Mouse (Mus musculus): Measurements from ENCODE around the gene Cfap54. TPM values are rescaled to one million over a fixed set of nuclear protein-coding genes. Genes with fewer than 3 reads are reported as not detected.

Gene Cfap54
- total and polyA plus RNA-seq, 3 experiments = 1.9 to 16.2 (median 5.1) TPM

DNA sequence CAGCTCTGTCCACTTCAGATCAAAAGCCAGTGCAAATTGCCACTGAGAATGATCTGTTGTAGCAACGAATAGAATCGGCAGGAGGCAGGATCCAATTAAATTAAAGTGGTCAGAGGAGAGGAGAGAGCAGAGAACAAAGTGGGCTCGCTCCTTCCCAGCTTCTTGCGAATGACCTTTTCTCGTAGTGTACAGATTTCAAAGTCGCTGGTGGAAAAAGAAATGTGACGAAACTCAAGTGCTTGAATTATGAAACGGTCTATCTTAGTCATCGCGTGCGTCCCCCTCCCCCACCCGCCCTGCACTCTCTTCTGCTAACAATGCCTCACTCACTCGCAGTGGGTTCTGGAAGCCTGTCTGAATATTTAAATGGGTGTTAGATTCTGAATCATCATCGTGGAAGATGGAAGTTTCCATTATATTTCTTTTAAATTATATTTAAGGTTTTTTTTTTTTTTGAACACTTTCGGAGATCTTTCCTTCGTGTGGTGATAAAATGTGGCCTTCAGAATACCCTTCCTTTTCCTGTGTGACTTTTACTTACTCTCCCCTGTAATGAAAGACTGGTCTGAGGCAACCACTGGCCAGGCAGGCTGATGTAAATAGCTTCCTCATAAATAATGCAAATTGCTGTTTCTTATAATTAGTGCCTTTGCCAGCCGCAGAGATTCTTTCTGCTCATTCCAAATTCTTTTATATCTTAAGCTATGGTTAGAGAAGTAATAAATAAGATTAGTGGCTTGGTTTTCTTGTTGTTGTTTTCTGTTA is 2.0 kb upstream of the Cfap54 start:
- TF ChIP-seq GATA2 (IDR thresholded peaks at IDR 0.05; ENCODE audit: borderline replicate concordance, low read depth, low read length) = no peak
- no peak for TF ChIP-seq POLR2AphosphoS5 (IDR thresholded peaks at IDR 0.05; ENCODE audit: insufficient replicate concordance, low read depth, low read length)
- TF ChIP-seq GATA1 (IDR thresholded peaks at IDR 0.05; ENCODE audit: borderline replicate concordance, low read length) = no peak
- no peak for TF ChIP-seq TAL1 (conservative IDR thresholded peaks at IDR 0.05; ENCODE audit: low read depth, low read length)
- TF ChIP-seq CTCF (IDR thresholded peaks at IDR 0.05; ENCODE audit: low read depth, low read length) = no peak
- ATAC-seq (ENCODE audit: extremely low read depth, insufficient number of reproducible peaks, low FRiP score, poor library complexity, severe bottlenecking) (no peak), DNase-seq (ENCODE audit: low spot score) (no peak)
- Histone ChIP-seq H3K9me3 (replicated peaks) (0 out of 2 replicates have a peak, but pooled peaks cover 1% of the 10 kb centered on the region), H3K36me3 (replicated peaks) (no peaks in the 10 kb centered on the region), H3K27me3 (ENCODE audit: insufficient read depth, low read length) (no peaks in the 10 kb centered on the region), H3K4me3 (ENCODE audit: low read depth, low read length) (no peak overlapping the region; the same call in 1 of the 2 replicates), H3K4me1 (ENCODE audit: insufficient read depth, low read depth, low read length) (peaks cover 38% of the 10 kb centered on the region)

- TF ChIP-seq GATA2 (IDR thresholded peaks at IDR 0.05; ENCODE audit: borderline replicate concordance, low read depth, low read length) (no peak), POLR2AphosphoS5 (IDR thresholded peaks at IDR 0.05; ENCODE audit: insufficient replicate concordance, low read depth, low read length) (no peak), TAL1 (conservative IDR thresholded peaks at IDR 0.05; ENCODE audit: low read depth, low read length) (no peak), CTCF (IDR thresholded peaks at IDR 0.05; ENCODE audit: low read depth, low read length) (no peak), GATA1 (IDR thresholded peaks at IDR 0.05; ENCODE audit: borderline replicate concordance, low read length) (no peak)
- Histone ChIP-seq H3K27me3 (ENCODE audit: insufficient read depth, low read length) (no peaks in the 10 kb centered on the region), H3K4me1 (ENCODE audit: insufficient read depth, low read depth, low read length) (peaks cover 60% of the 10 kb centered on the region), H3K9me3 (replicated peaks) (0 out of 2 replicates have a peak, but pooled peaks cover 1% of the 10 kb centered on the region), H3K36me3 (replicated peaks) (no peaks in the 10 kb centered on the region), H3K4me3 (ENCODE audit: low read depth, low read length) (no peak overlapping the region)
- ATAC-seq (ENCODE audit: extremely low read depth, insufficient number of reproducible peaks, low FRiP score, poor library complexity, severe bottlenecking) = no peak
- DNase-seq (ENCODE audit: low spot score) = no peak
Observed at GRCm38 (mm10) chr10:93079486-93079885, 1.9 kb downstream of the Cfap54 start.

DNA sequence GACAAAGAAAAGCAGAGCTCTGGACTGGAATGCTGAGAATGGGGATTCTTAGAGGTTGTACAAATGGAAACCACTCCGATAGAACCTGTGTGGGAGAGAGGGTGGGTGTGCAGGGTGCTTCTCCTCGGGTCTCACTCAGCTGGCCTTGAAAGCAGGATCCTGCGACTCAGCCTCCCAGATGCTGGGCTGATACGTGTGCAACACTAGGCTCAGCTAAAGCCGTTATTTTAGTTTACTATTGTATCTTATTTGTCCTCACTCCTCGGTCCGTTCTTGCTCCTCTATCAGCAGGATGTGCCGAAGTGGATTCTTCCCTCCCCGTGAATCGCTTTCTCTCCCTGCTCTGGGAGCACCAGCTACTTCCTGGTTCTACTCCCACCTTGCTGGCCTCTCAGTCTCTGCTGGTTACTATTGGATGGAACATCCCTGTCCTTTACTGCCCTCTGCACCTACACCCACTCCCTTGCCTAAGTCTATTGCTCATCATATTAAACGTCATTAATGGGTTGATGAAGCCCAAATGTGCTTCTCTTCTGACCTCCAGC is 3.4 kb downstream of the Cfap54 start:
- Histone ChIP-seq H3K4me1 (ENCODE audit: insufficient read depth, low read depth, low read length) (peaks cover 57% of the 10 kb centered on the region), H3K9me3 (replicated peaks) (0 out of 2 replicates have a peak, but pooled peaks cover 1% of the 10 kb centered on the region), H3K27me3 (ENCODE audit: insufficient read depth, low read length) (no peaks in the 10 kb centered on the region), H3K4me3 (ENCODE audit: low read depth, low read length) (no peak overlapping the region; the same call in 1 of the 2 replicates), H3K36me3 (replicated peaks) (no peaks in the 10 kb centered on the region)
- DNase-seq (ENCODE audit: low spot score) = no peak
- TF ChIP-seq GATA1 (IDR thresholded peaks at IDR 0.05; ENCODE audit: borderline replicate concordance, low read length) (no peak), POLR2AphosphoS5 (IDR thresholded peaks at IDR 0.05; ENCODE audit: insufficient replicate concordance, low read depth, low read length) (no peak), GATA2 (IDR thresholded peaks at IDR 0.05; ENCODE audit: borderline replicate concordance, low read depth, low read length) (no peak), CTCF (IDR thresholded peaks at IDR 0.05; ENCODE audit: low read depth, low read length) (no peak), TAL1 (conservative IDR thresholded peaks at IDR 0.05; ENCODE audit: low read depth, low read length) (no peak)
- peak; percentile 47 for ATAC-seq (ENCODE audit: extremely low read depth, insufficient number of reproducible peaks, low FRiP score, poor library complexity, severe bottlenecking)

DNA sequence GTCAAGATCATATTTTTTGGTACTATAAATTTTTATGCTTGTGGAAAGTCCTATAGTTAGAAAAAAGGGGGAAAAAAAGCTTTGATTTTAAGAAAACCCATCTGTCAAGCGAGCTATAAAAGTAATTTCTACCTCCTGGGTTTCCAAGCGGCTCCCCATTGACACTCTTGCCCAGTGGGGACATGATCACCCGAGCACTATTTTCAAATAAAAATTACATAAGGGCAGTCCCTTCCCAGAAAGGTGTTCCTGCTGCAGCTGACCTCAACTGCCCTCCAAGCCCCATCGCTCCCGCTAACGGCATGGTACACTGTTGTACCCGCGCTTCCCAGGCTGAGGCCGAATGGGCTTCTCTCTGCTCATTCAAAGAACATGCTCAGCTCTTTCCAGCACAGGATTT is 5.0 kb downstream of the Cfap54 start:
- TF ChIP-seq GATA1 (IDR thresholded peaks at IDR 0.05; ENCODE audit: borderline replicate concordance, low read length) (no peak), POLR2AphosphoS5 (IDR thresholded peaks at IDR 0.05; ENCODE audit: insufficient replicate concordance, low read depth, low read length) (no peak), CTCF (IDR thresholded peaks at IDR 0.05; ENCODE audit: low read depth, low read length) (no peak)
- H3K4me1 ChIP-seq (ENCODE audit: insufficient read depth, low read depth, low read length) = peaks cover 50% of the 10 kb centered on the region
- no peak overlapping the region for H3K4me3 ChIP-seq (ENCODE audit: low read depth, low read length)
- no peaks in the 10 kb centered on the region for H3K36me3 ChIP-seq (replicated peaks)
- H3K27me3 ChIP-seq (ENCODE audit: insufficient read depth, low read length) = no peaks in the 10 kb centered on the region
- H3K9me3 ChIP-seq (replicated peaks) = 0 out of 2 replicates have a peak, but pooled peaks cover 1% of the 10 kb centered on the region
- ATAC-seq (ENCODE audit: extremely low read depth, insufficient number of reproducible peaks, low FRiP score, poor library complexity, severe bottlenecking) = no peak
- DNase-seq (ENCODE audit: low spot score) = no peak

- H3K27me3 ChIP-seq (ENCODE audit: insufficient read depth, low read length) = no peaks in the 10 kb centered on the region
- peaks cover 52% of the 10 kb centered on the region for H3K4me1 ChIP-seq (ENCODE audit: insufficient read depth, low read depth, low read length)
- DNase-seq (ENCODE audit: low spot score) (no peak), ATAC-seq (ENCODE audit: extremely low read depth, insufficient number of reproducible peaks, low FRiP score, poor library complexity, severe bottlenecking) (no peak)
- no peaks in the 10 kb centered on the region for H3K36me3 ChIP-seq (replicated peaks)
- TF ChIP-seq GATA1 (IDR thresholded peaks at IDR 0.05; ENCODE audit: borderline replicate concordance, low read length) (no peak), POLR2AphosphoS5 (IDR thresholded peaks at IDR 0.05; ENCODE audit: insufficient replicate concordance, low read depth, low read length) (no peak), GATA2 (IDR thresholded peaks at IDR 0.05; ENCODE audit: borderline replicate concordance, low read depth, low read length) (no peak), TAL1 (conservative IDR thresholded peaks at IDR 0.05; ENCODE audit: low read depth, low read length) (no peak), CTCF (IDR thresholded peaks at IDR 0.05; ENCODE audit: low read depth, low read length) (no peak)
- H3K9me3 ChIP-seq (replicated peaks) = 0 out of 2 replicates have a peak, but pooled peaks cover 1% of the 10 kb centered on the region
- H3K4me3 ChIP-seq (ENCODE audit: low read depth, low read length) = no peak overlapping the region
Observed at GRCm38 (mm10) chr10:93075856-93076255, 5.6 kb downstream of the Cfap54 start.

DNA sequence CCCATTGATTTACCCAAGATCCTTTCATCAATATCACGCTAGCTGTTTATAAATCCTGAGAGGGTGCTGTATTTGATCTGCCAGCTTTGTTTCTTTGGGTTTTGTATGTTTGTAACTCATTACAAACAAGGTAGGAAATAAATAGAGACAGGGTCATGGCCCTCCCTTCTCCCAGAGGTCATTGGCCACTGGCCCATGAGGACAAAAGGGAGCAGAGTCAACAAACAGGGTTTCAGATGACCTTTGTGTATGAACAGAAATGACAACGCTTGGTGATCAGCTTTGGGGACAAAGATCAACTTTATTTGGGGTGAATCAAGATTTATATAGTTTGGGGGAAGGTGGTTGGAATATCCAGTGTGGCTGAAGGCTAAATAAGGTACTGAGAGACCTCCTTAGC is 8.6 kb downstream of the Cfap54 start:
- no peaks in the 10 kb centered on the region for H3K9me3 ChIP-seq (replicated peaks)
- TF ChIP-seq CTCF (IDR thresholded peaks at IDR 0.05; ENCODE audit: low read depth, low read length) (no peak), GATA1 (IDR thresholded peaks at IDR 0.05; ENCODE audit: borderline replicate concordance, low read length) (no peak), TAL1 (conservative IDR thresholded peaks at IDR 0.05; ENCODE audit: low read depth, low read length) (no peak), GATA2 (IDR thresholded peaks at IDR 0.05; ENCODE audit: borderline replicate concordance, low read depth, low read length) (no peak), POLR2AphosphoS5 (IDR thresholded peaks at IDR 0.05; ENCODE audit: insufficient replicate concordance, low read depth, low read length) (no peak)
- ATAC-seq (ENCODE audit: extremely low read depth, insufficient number of reproducible peaks, low FRiP score, poor library complexity, severe bottlenecking) (no peak), DNase-seq (ENCODE audit: low spot score) (no peak)
- H3K36me3 ChIP-seq (replicated peaks) = no peaks in the 10 kb centered on the region
- H3K4me1 ChIP-seq (ENCODE audit: insufficient read depth, low read depth, low read length) = peaks cover 64% of the 10 kb centered on the region
- H3K4me3 ChIP-seq (ENCODE audit: low read depth, low read length) = no peak overlapping the region
- H3K27me3 ChIP-seq (ENCODE audit: insufficient read depth, low read length) = no peaks in the 10 kb centered on the region
